Mouse (Mus musculus): Measurements from ENCODE around the gene Mtfr2. TPM values are rescaled to one million over a fixed set of nuclear protein-coding genes. Genes with fewer than 3 reads are reported as not detected.

Mtfr2 gene
- polyA plus RNA-seq, 1 experiment from 2014 or later: 2.8 TPM

DNA sequence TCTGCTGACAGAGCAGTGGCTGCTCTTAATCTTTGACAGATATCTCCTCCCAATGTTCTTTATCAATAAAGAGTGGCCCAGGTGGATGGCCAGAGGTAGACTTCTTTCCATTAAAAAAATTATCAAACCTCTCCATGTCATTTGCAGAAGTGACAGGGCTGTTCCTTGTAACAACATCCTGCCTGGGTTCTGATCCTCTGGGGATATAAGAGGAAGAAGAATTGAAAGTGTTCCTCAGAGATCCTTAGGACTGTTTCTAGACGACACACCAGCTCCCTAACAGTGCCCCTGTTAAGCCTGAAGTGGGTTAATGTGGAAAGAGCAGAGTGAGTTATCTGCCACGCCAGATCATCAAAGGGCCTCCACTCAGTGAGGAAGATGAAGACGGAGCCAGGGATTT is 43.0 kb downstream of the Mtfr2 start:
- no peak for DNase-seq (ENCODE audit: low spot score)
- Histone ChIP-seq H3K27me3 (ENCODE audit: insufficient read depth, poor library complexity, severe bottlenecking) (no peaks in the 10 kb centered on the region), H3K4me1 (no peaks in the 10 kb centered on the region), H3K36me3 (no peaks in the 10 kb centered on the region), H3K9me3 (no peaks in the 10 kb centered on the region), H3K27ac (no peak overlapping the region), H3K4me3 (no peak overlapping the region)
- 46% methylated on average over 3 of the region's 3 CpGs for WGBS

DNA sequence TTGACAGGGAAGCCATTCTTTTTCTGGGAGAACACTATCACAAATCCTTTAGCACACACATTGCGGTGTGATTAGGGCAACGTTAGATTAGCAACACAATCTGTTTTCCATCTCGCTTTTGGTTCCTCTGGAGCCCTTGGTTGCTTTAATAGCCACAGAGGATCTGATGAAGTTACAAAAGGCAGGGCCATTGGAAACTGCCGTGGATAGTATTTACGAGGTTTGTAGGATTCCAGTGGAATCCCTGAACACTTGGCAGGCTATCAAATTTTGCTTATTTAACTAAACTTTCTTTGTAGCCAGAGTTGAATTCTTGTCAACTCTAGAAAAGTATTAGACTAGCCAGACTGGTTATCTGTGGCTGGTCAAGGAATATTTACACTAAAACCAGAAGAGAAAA is 47.2 kb downstream of the Mtfr2 start:
- H3K36me3 ChIP-seq: no peaks in the 10 kb centered on the region
- H3K27me3 ChIP-seq (ENCODE audit: insufficient read depth, poor library complexity, severe bottlenecking): no peaks in the 10 kb centered on the region
- DNase-seq (ENCODE audit: low spot score): no peak
- no peak overlapping the region for H3K27ac ChIP-seq
- 60% methylated on average over 5 of the region's 5 CpGs for WGBS
- no peaks in the 10 kb centered on the region for H3K9me3 ChIP-seq
- H3K4me1 ChIP-seq: peaks cover 8% of the 10 kb centered on the region; the same call in 1 of the 2 replicates
- no peak overlapping the region for H3K4me3 ChIP-seq

- no peak overlapping the region for H3K4me3 ChIP-seq
- H3K4me1 ChIP-seq: peaks cover 13% of the 10 kb centered on the region
- H3K27me3 ChIP-seq (ENCODE audit: insufficient read depth, poor library complexity, severe bottlenecking): no peaks in the 10 kb centered on the region
- WGBS: 91% methylated on average over 3 of the region's 3 CpGs
- peaks cover 4% of the 10 kb centered on the region; the same call in 1 of the 2 replicates for H3K36me3 ChIP-seq
- H3K9me3 ChIP-seq: no peaks in the 10 kb centered on the region
- H3K27ac ChIP-seq: no peak overlapping the region
- no peak for DNase-seq (ENCODE audit: low spot score)
Measured at GRCm38 (mm10) chr10:20395778-20396177, 48.2 kb downstream of the Mtfr2 start.

DNA sequence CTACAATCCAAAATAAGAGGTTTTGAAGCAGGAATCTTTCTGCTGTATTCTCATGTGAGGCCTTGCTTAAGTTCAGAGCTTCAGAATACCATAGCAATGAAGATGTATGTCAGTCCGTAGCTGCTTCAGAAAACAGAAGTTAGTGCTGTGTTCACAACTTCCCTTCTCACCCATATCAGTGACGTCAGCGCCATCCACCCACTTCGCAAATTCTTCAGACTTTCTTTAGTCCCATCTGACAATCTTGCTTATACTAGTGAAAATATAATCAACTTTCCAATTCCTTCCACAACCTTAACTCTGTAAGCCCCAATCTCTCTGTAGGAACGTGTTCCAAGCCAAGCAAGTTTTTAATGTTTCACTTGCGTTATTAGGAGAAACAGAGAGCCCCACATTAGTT is 50.7 kb downstream of the Mtfr2 start:
- Histone ChIP-seq H3K4me3 (no peak overlapping the region), H3K4me1 (peaks cover 13% of the 10 kb centered on the region), H3K36me3 (peaks cover 8% of the 10 kb centered on the region; the same call in 1 of the 2 replicates), H3K27ac (no peak overlapping the region), H3K9me3 (no peaks in the 10 kb centered on the region), H3K27me3 (ENCODE audit: insufficient read depth, poor library complexity, severe bottlenecking) (no peaks in the 10 kb centered on the region)
- 65% methylated on average over 6 of the region's 6 CpGs for WGBS
- no peak for DNase-seq (ENCODE audit: low spot score)

- H3K36me3 ChIP-seq: peaks cover 8% of the 10 kb centered on the region; the same call in 1 of the 2 replicates
- DNase-seq (ENCODE audit: low spot score): no peak
- 69% methylated on average over 12 of the region's 12 CpGs for WGBS
- H3K4me3 ChIP-seq: no peak overlapping the region
- H3K4me1 ChIP-seq: peaks cover 13% of the 10 kb centered on the region
- no peaks in the 10 kb centered on the region for H3K9me3 ChIP-seq
- no peak overlapping the region for H3K27ac ChIP-seq
- no peaks in the 10 kb centered on the region for H3K27me3 ChIP-seq (ENCODE audit: insufficient read depth, poor library complexity, severe bottlenecking)
Measured at GRCm38 (mm10) chr10:20398641-20399390, 51.2 kb downstream of the Mtfr2 start.

- 54% methylated on average over 15 of the region's 15 CpGs for WGBS
- H3K4me1 ChIP-seq: peaks cover 13% of the 10 kb centered on the region
- no peaks in the 10 kb centered on the region for H3K27me3 ChIP-seq (ENCODE audit: insufficient read depth, poor library complexity, severe bottlenecking)
- DNase-seq (ENCODE audit: low spot score): no peak
- H3K36me3 ChIP-seq: peaks cover 8% of the 10 kb centered on the region; the same call in 1 of the 2 replicates
- H3K27ac ChIP-seq: peak overlapping the region; percentile 64
- peak overlapping the region; percentile 12; the same call in 1 of the 2 replicates for H3K4me3 ChIP-seq
- no peaks in the 10 kb centered on the region for H3K9me3 ChIP-seq
Measured at GRCm38 (mm10) chr10:20400406-20400805, 52.8 kb downstream of the Mtfr2 start.

- Histone ChIP-seq H3K9me3 (no peaks in the 10 kb centered on the region), H3K4me3 (no peak overlapping the region), H3K4me1 (peaks cover 13% of the 10 kb centered on the region), H3K36me3 (peaks cover 8% of the 10 kb centered on the region; the same call in 1 of the 2 replicates), H3K27me3 (ENCODE audit: insufficient read depth, poor library complexity, severe bottlenecking) (no peaks in the 10 kb centered on the region), H3K27ac (no peak overlapping the region)
- DNase-seq (ENCODE audit: low spot score): no peak
- WGBS: 84% methylated on average over 5 of the region's 5 CpGs
Measured at GRCm38 (mm10) chr10:20402941-20403340, 55.4 kb downstream of the Mtfr2 start.

- Histone ChIP-seq H3K4me1 (peaks cover 22% of the 10 kb centered on the region), H3K36me3 (peaks cover 4% of the 10 kb centered on the region; the same call in 1 of the 2 replicates), H3K9me3 (no peaks in the 10 kb centered on the region), H3K27ac (no peak overlapping the region), H3K27me3 (ENCODE audit: insufficient read depth, poor library complexity, severe bottlenecking) (no peaks in the 10 kb centered on the region), H3K4me3 (no peak overlapping the region)
- DNase-seq (ENCODE audit: low spot score): no peak
- WGBS: 83% methylated on average over 2 of the region's 2 CpGs
Measured at GRCm38 (mm10) chr10:20405471-20405870, 57.9 kb downstream of the Mtfr2 start.

DNA sequence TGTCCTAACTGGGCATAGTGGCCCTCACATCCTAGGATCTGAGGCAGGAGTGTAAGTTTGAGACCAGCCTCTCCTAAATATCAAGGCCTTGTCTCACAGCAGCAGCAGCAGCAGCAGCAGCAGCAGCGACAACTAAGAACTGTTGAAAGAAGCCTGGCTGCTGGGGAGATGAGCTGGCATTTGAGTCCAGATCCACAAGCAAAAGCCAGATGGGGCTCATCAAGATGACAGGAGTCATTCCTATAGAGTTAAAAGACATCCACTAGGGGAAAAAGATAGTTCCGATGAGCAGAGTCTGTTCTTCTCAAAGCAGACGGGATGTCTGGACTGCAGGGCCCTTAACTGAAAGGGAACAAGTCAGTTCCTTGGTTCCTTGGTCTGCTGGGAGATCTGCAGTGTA is 60.8 kb downstream of the Mtfr2 start:
- DNase-seq (ENCODE audit: low spot score): no peak
- no peak overlapping the region for H3K27ac ChIP-seq
- 27% methylated on average over 3 of the region's 3 CpGs for WGBS

GRCm38 (mm10) chr10:20409181-20409580 is 61.6 kb downstream of the Mtfr2 start:
- Histone ChIP-seq H3K36me3 (peaks cover 11% of the 10 kb centered on the region; the same call in 1 of the 2 replicates), H3K27me3 (ENCODE audit: insufficient read depth, poor library complexity, severe bottlenecking) (no peaks in the 10 kb centered on the region), H3K4me1 (peaks cover 22% of the 10 kb centered on the region), H3K27ac (peak overlapping the region; percentile 59; the same call in 1 of the 2 replicates), H3K9me3 (0 out of 2 replicates have a peak, but pooled peaks cover 5% of the 10 kb centered on the region), H3K4me3 (no peak overlapping the region)
- peak; percentile 89 for DNase-seq (ENCODE audit: low spot score)
- 37% methylated on average over 10 of the region's 10 CpGs for WGBS

More for the DNA sequence above, 60.8 kb downstream of the Mtfr2 start:
- Histone ChIP-seq H3K4me3 (no peak overlapping the region), H3K9me3 (0 out of 2 replicates have a peak, but pooled peaks cover 5% of the 10 kb centered on the region), H3K4me1 (peaks cover 22% of the 10 kb centered on the region), H3K36me3 (peaks cover 8% of the 10 kb centered on the region; the same call in 1 of the 2 replicates), H3K27me3 (ENCODE audit: insufficient read depth, poor library complexity, severe bottlenecking) (no peaks in the 10 kb centered on the region)

Other genes with a start within 250 kb of the Mtfr2 start
- gene Map7, start 199.3 kb upstream of the Mtfr2 start, polyA plus RNA-seq (2016; fragmentation: Nextera tagmentation; extraction: Ambion mirVana): 3.8 and 4.8 TPM in 2 replicates
- gene Bclaf1, start 35.3 kb upstream of the Mtfr2 start, polyA plus RNA-seq (2016; fragmentation: Nextera tagmentation; extraction: Ambion mirVana): 105 and 116 TPM in 2 replicates